Mouse (Mus musculus) embryonic facial prominence, embryonic 11.5 days (tissue): ENCODE data around the gene Vcam1. TPM values are rescaled to one million over a fixed set of nuclear protein-coding genes. Genes with fewer than 3 reads are reported as not detected.

Experiments used
- ATAC-seq: fragments of 200-750 bp; cut with Nextera tagmentation; replicated peaks from 2 replicates; pipeline ENCODE4 v1.8.0; 2017; ENCODE audit warnings: low read depth; ENCODE audit not compliant: insufficient number of reproducible peaks, low FRiP score, low TSS enrichment
- DNase-seq: peaks from one replicate; pipeline ENCODE4 v3.0.0-alpha.2; 2015; ENCODE audit warnings: low spot score
- H3K27ac ChIP-seq: fragments of 300-500 bp; sonication (generic); replicated peaks from 2 replicates; pipeline ENCODE4 v1.5.1; 2014; ENCODE audit warnings: mild to moderate bottlenecking, low read depth, low read length, control low read depth
- H3K27me3 ChIP-seq: fragments of 300-500 bp; sonication (generic); 2 replicates; pipeline ENCODE4 v1.6.1; 2014; ENCODE audit warnings: mild to moderate bottlenecking, low read length, moderate library complexity, mixed read lengths; ENCODE audit not compliant: control insufficient read depth, insufficient read depth
- H3K36me3 ChIP-seq: fragments of 300-500 bp; sonication (generic); replicated peaks from 2 replicates; pipeline ENCODE4 v1.6.1; 2014; ENCODE audit warnings: low read depth, mild to moderate bottlenecking, low read length, moderate library complexity, mixed read lengths; ENCODE audit not compliant: control insufficient read depth, insufficient read depth
- H3K4me1 ChIP-seq: fragments of 300-500 bp; sonication (generic); 2 replicates; pipeline ENCODE4 v1.6.1; 2014; ENCODE audit warnings: low read length, mixed read lengths; ENCODE audit not compliant: control insufficient read depth, insufficient read depth
- H3K4me2 ChIP-seq: fragments of 300-500 bp; sonication (generic); 2 replicates; pipeline ENCODE4 v1.6.1; 2014; ENCODE audit warnings: low read depth, mild to moderate bottlenecking, control low read depth, low read length, moderate library complexity
- H3K4me3 ChIP-seq: fragments of 300-500 bp; sonication (generic); 2 replicates; pipeline ENCODE4 v1.5.1; 2014; ENCODE audit warnings: low read depth, low read length, control low read depth
- H3K9ac ChIP-seq: fragments of 300-500 bp; sonication (generic); replicated peaks from 2 replicates; pipeline ENCODE4 v1.6.1; 2014; ENCODE audit warnings: mild to moderate bottlenecking, control low read depth, low read length
- H3K9me3 ChIP-seq: fragments of 300-500 bp; sonication (generic); replicated peaks from 2 replicates; pipeline ENCODE4 v1.6.1; 2016; ENCODE audit warnings: mild to moderate bottlenecking, low read length, inconsistent platforms, mixed read lengths; ENCODE audit not compliant: control insufficient read depth
- WGBS: fragments of 180-500 bp; shearing (Covaris S2); extraction: QIAGEN DNeasy Blood & Tissue Kit; methylation state at CpG from one replicate; pipeline ENCODE4 v1.1.7; 2014; 5-methylcytosine and 5-hydroxymethylcytosine counted together
- polyA plus RNA-seq: library from polyadenylated mRNA; unstranded; fragments of >200 nt; fragmentation: Nextera tagmentation; extraction: Ambion mirVana; gene quantifications from 2 replicates; pipeline ENCODE4 v1.2.1, GENCODE M21; 2014

The Vcam1 gene
- polyA plus RNA-seq, 1 experiment from 2014 or later: 75.4 TPM

- ATAC-seq: no peak
- WGBS: 80% methylated on average over 5 of the region's 5 CpGs
- no peak overlapping the region for H3K4me2 ChIP-seq
- no peaks in the 10 kb centered on the region for H3K9me3 ChIP-seq
- no peak overlapping the region for H3K27ac ChIP-seq
- no peaks in the 10 kb centered on the region for H3K36me3 ChIP-seq
- no peak overlapping the region for H3K9ac ChIP-seq
- no peak overlapping the region for H3K4me3 ChIP-seq
- H3K4me1 ChIP-seq: no peaks in the 10 kb centered on the region
- no peaks in the 10 kb centered on the region for H3K27me3 ChIP-seq
- no peak for DNase-seq
Observed at GRCm38 (mm10) chr3:116133363-116133762, 3.9 kb upstream of the Vcam1 start.

- Histone ChIP-seq H3K4me3 (no peak overlapping the region), H3K9ac (no peak overlapping the region), H3K9me3 (no peaks in the 10 kb centered on the region), H3K4me1 (peaks cover 3% of the 10 kb centered on the region; the same call in 1 of the 2 replicates), H3K27me3 (no peaks in the 10 kb centered on the region), H3K4me2 (no peak overlapping the region), H3K27ac (no peak overlapping the region), H3K36me3 (no peaks in the 10 kb centered on the region)
- DNase-seq (no peak), ATAC-seq (no peak)
- 78% methylated on average over 3 of the region's 3 CpGs for WGBS
Observed at GRCm38 (mm10) chr3:116130711-116131110, 1.2 kb upstream of the Vcam1 start.

DNA sequence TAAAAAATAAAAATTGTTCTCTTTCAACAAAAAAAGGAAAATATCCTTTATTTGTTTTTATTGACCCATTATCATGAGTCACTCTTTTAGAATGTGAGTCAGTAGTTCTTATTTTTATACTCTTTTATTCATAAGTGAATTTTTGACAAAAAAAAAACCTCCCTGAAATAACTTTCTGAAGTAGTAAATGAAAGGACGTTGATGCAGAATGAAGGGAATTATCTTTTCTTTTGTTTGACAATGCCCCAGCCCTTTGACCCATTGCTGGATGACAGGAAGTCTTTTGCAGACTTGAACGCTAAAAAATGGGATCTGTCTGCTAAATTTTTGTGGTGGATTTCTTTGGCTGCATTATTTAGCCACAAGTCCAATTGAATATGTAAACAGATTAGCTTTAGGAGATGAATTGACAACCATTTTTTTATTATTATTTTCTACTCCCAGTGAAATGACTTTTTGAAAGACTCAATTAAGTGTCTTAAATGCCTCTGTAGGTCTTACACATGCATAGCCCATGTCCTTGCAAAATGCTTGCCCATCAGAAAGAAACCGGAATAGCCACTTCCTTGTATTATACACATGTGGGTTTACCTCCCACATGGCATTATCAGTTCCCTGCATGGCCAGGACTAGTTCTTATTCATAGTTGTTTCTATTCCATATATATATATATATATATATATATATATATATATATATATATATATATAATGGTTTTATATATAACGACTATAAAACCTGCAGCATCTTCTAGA lies 530 bp upstream of the Vcam1 start:
- Histone ChIP-seq H3K4me3 (no peak overlapping the region), H3K27ac (no peak overlapping the region), H3K36me3 (no peaks in the 10 kb centered on the region), H3K4me2 (no peak overlapping the region), H3K27me3 (no peaks in the 10 kb centered on the region), H3K4me1 (peaks cover 3% of the 10 kb centered on the region; the same call in 1 of the 2 replicates), H3K9ac (no peak overlapping the region), H3K9me3 (no peaks in the 10 kb centered on the region)
- 47% methylated on average over 4 of the region's 4 CpGs for WGBS
- ATAC-seq: no peak
- DNase-seq: no peak

DNA sequence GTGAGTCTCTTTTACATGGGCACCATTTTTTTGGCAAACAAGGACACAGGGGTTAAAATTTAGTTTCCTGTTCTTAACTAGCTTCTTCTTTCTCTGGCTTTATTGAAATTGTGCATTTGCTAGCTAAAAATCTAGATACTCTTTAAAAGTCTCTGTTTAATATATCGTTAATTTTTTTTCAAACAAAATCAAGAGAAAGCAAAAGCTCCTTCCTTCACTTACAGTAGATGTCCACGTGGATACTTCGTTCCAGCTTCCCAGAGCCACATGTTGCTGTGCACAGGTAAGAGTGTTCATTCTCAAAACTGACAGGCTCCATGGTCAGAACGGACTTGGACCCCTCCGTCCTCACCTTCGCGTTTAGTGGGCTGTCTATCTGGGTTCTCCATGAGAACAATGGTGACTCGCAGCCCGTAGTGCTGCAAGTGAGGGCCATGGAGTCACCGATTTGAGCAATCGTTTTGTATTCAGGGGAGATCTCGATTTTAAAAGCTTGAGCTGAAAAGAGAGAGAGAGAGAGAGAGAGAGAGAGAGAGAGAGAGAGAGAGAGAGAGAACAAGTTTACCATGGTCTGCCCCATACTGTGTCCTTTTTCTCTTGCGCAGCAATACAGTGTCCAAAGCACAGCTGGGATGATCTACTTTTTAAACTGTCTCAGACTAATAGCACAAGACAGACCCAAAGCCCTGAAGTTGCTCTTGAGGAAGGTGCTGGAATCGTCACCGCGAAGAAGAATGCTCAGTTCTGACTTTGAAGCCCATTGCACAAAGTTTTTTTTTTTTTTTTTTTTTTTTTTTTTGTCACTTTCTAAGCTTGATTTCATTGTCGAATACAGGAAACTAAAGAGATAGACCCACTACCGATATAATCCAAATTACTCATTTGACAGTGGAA lies 930 bp downstream of the Vcam1 start:
- H3K4me2 ChIP-seq: peak overlapping the region; percentile 50
- no peak for ATAC-seq
- H3K9me3 ChIP-seq: no peaks in the 10 kb centered on the region
- H3K36me3 ChIP-seq: peaks cover 4% of the 10 kb centered on the region
- no peak for DNase-seq
- peak overlapping the region; percentile 40 for H3K4me3 ChIP-seq
- 46% methylated on average over 18 of the region's 18 CpGs for WGBS
- peaks cover 3% of the 10 kb centered on the region; the same call in 1 of the 2 replicates for H3K4me1 ChIP-seq
- peak overlapping the region; percentile 50 for H3K9ac ChIP-seq
- no peaks in the 10 kb centered on the region for H3K27me3 ChIP-seq
- H3K27ac ChIP-seq: peak overlapping the region; percentile 64

GRCm38 (mm10) chr3:116127836-116128235 lies 1.7 kb downstream of the Vcam1 start:
- Histone ChIP-seq H3K4me2 (peak overlapping the region; percentile 50), H3K9me3 (no peaks in the 10 kb centered on the region), H3K27ac (peak overlapping the region; percentile 41; the same call in 1 of the 2 replicates), H3K36me3 (peaks cover 4% of the 10 kb centered on the region), H3K4me1 (peaks cover 3% of the 10 kb centered on the region; the same call in 1 of the 2 replicates), H3K4me3 (peak overlapping the region; percentile 40), H3K27me3 (no peaks in the 10 kb centered on the region), H3K9ac (no peak overlapping the region)
- 45% methylated on average over 3 of the region's 3 CpGs for WGBS
- no peak for DNase-seq
- no peak for ATAC-seq

- 18% methylated on average over 2 of the region's 2 CpGs for WGBS
- peak overlapping the region; percentile 45 for H3K4me2 ChIP-seq
- peaks cover 3% of the 10 kb centered on the region; the same call in 1 of the 2 replicates for H3K4me1 ChIP-seq
- peak; percentile 91 for DNase-seq
- H3K27me3 ChIP-seq: no peaks in the 10 kb centered on the region
- H3K36me3 ChIP-seq: peaks cover 4% of the 10 kb centered on the region
- peak overlapping the region; percentile 26 for H3K4me3 ChIP-seq
- no peak overlapping the region for H3K9ac ChIP-seq
- peak overlapping the region; percentile 83 for H3K27ac ChIP-seq
- no peaks in the 10 kb centered on the region for H3K9me3 ChIP-seq
- ATAC-seq: peak; percentile 77
Observed at GRCm38 (mm10) chr3:116127281-116127680, 2.2 kb downstream of the Vcam1 start.

- 36% methylated on average over 7 of the region's 7 CpGs for WGBS
- Histone ChIP-seq H3K4me1 (peaks cover 3% of the 10 kb centered on the region; the same call in 1 of the 2 replicates), H3K9me3 (no peaks in the 10 kb centered on the region), H3K9ac (peak overlapping the region; percentile 37), H3K27ac (peak overlapping the region; percentile 83), H3K36me3 (peaks cover 4% of the 10 kb centered on the region), H3K4me3 (peak overlapping the region; percentile 26), H3K27me3 (no peaks in the 10 kb centered on the region), H3K4me2 (peak overlapping the region; percentile 45)
- ATAC-seq (peak; percentile 68), DNase-seq (peak; percentile 48)
Observed at GRCm38 (mm10) chr3:116126508-116127190, 2.8 kb downstream of the Vcam1 start.
